Mouse (Mus musculus) bone marrow, adult 2 months (tissue): ENCODE measurements at regions not wholly inside any gene's neighbourhood (a gene's known extent, or its start where the extent isn't known, plus 50 kb on each side); places are given as distances from the start of the nearest gene placed in this dataset.

Experiments
- H3K27ac ChIP-seq: fragments of 200-500 bp; 2 replicates; pipeline ENCODE4 v1.5.1; 2012; ENCODE audit warnings: low read depth, mild to moderate bottlenecking, control low read depth, inconsistent platforms, low read length; ENCODE audit not compliant: control insufficient read depth, poor library complexity, insufficient read depth
- H3K4me1 ChIP-seq: fragments of 200-500 bp; 2 replicates; pipeline ENCODE4 v1.6.1; 2011; ENCODE audit warnings: low read length; ENCODE audit not compliant: control insufficient read depth, insufficient read depth
- H3K4me3 ChIP-seq: fragments of 200-500 bp; replicated peaks from 2 replicates; pipeline ENCODE3; 2011; ENCODE audit warnings: mild to moderate bottlenecking, low read depth, low read length, control low read depth; ENCODE audit not compliant: control insufficient read depth
- CTCF ChIP-seq: fragments of 200-500 bp; IDR thresholded peaks from 2 replicates; pipeline ENCODE4 v1.5.1; 2011; ENCODE audit warnings: low read length, control low read depth; ENCODE audit not compliant: control insufficient read depth, insufficient read depth
- POLR2A ChIP-seq: fragments of 200-500 bp; IDR thresholded peaks from 2 replicates; pipeline ENCODE4 v1.6.1; 2011; ENCODE audit warnings: low read depth, mild to moderate bottlenecking, control low read depth, low read length, borderline replicate concordance; ENCODE audit not compliant: control insufficient read depth
- WGBS: fragments of 180-500 bp; shearing (Covaris S2); methylation state at CpG from one replicate; pipeline ENCODE4 v1.1.7; 2018; 5-methylcytosine and 5-hydroxymethylcytosine counted together

DNA sequence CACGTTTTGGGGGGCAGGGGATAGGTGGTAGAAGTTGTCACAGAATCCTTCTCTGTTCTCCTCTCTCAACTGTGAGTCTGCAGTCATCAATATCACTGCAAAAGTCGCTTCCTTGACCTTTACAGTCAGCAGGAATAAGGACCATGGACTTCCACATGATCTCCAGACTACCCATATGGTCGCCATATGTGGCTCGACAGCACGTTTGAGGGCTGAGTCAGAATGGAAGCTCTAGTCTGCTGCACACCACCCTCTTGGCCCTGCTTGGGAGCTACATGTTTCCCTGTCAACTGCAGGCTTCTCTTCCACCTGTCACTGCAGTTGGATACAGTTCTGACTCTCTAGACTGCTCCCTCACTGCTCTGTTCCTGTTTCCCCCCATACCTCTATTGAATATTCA, 590.6 kb downstream of the Isl1 start:
- Histone ChIP-seq H3K4me1 (no peaks in the 10 kb centered on the region), H3K27ac (no peak overlapping the region), H3K4me3 (no peak overlapping the region)
- WGBS, result 62% methylated on average over 5 of the region's 5 CpGs
- TF ChIP-seq CTCF (no peak), POLR2A (no peak)

DNA sequence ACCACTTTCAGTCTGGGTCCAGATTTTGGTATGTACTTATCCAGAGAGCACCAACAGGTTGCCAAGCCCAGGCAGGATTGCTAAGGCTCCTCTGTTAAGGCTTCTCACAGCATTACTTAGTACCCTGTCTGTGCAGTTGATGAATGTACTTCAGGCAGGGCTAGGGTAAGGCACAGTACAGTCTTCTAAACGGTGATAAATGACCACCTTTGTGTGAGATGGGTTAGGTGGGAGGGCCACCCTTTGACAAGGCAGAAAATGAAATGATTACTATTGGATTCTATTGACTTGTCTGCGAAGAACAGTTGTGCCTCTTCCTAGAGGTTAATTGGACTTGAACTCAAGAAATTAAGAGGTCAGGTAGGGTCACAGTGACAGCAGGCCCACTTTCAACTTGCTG, 594.4 kb upstream of the Itga1 start:
- Histone ChIP-seq H3K27ac (no peak overlapping the region), H3K4me1 (no peaks in the 10 kb centered on the region), H3K4me3 (no peak overlapping the region)
- TF ChIP-seq CTCF, result no peak
- TF ChIP-seq POLR2A, result no peak
- WGBS, result 64% methylated on average over 2 of the region's 2 CpGs

DNA sequence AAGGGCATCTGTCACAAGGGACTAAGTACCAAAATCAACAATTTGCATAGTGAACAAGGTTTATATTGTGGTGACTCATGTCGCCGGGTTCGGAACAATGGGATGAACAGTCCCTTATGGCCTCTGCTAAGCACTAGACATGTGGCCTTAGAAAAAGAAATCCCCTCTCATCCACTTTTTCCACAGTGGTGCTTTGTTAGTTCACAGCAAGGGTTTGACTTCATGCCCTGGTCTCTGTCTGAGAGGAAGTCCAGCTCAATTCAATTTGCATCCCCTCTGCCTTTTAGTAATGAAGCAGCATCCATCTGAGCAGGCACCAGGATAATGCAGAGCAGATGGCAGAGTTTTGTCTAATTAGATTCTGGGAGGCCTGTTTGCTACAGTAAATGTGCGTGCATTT, 585.7 kb upstream of the Itga1 start:
- Histone ChIP-seq H3K4me1 (no peaks in the 10 kb centered on the region), H3K4me3 (no peak overlapping the region), H3K27ac (no peak overlapping the region)
- TF ChIP-seq CTCF, result no peak
- TF ChIP-seq POLR2A, result no peak
- whole genome bisulfite sequencing, result 68% methylated on average over 4 of the region's 4 CpGs

DNA sequence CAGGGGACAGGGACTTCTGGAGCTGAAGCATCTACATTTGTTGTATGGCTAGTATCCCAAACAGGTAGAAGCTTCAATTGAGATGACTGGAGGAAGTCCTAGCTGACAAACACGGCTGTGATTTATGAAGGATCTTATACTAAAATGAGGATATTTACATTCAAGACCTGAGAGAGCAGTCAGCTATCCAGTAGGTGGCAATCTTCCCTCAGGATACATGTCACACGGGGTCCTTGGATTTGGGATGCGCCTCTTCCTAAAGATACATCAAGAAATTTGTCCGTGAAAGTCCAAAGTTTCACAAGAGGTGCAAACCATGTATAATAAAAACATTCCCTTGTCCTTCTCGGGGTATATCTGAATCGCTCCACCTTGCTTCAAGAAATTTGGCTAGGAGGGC, 577.8 kb upstream of the Itga1 start:
- TF ChIP-seq POLR2A (no peak), CTCF (no peak)
- WGBS, result 51% methylated on average over 6 of the region's 6 CpGs
- Histone ChIP-seq H3K4me3 (no peak overlapping the region), H3K4me1 (no peaks in the 10 kb centered on the region), H3K27ac (no peak overlapping the region)

DNA sequence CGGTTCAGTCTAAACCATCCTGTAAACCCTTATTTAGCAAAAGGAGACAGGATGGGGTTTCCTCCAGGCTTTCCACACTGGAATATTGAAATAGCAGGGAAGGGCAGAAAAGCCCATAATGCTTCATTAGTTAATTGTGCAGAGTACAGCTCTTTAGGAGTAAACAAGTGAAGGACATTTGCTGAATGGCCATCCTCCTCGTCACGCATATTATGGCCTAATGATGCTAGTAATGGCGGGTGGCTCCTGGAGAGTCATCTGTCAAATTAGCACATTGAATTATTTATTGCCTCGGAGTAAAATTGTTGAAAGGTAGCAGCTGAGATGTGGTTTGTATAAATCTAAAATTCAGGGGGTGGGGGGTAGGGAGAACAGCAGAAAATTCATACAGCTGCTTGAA, 575.1 kb upstream of the Itga1 start:
- WGBS, result 68% methylated on average over 5 of the region's 5 CpGs
- TF ChIP-seq POLR2A, result no peak
- no peak for TF ChIP-seq CTCF

DNA sequence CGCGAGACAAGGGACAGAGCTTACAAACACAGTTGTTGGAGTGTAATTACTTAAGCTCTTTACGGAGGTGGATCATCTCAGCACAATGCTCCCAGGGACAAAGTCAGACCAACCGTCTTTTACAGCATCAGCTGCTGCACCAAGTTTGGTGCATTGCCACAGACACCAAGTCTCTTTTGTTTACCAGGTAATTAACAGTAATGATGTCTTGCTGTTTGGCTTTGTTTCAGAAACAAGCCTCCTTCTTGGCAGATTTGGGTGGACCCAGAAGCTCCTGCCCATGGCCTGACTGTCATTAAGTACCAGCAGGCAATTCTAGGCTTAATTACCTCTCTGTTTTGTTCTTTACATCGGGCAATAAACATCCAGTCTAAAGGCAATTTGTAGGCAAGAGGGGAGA, 572.0 kb upstream of the Itga1 start:
- WGBS, result 36% methylated on average over 5 of the region's 5 CpGs
- H3K27ac ChIP-seq, result no peak overlapping the region
- H3K4me1 ChIP-seq, result no peaks in the 10 kb centered on the region
- no peak overlapping the region for H3K4me3 ChIP-seq
- TF ChIP-seq CTCF, result no peak
- TF ChIP-seq POLR2A, result no peak

More for the DNA sequence above, 575.1 kb upstream of the Itga1 start:
- no peak overlapping the region for H3K4me3 ChIP-seq
- no peaks in the 10 kb centered on the region for H3K4me1 ChIP-seq
- H3K27ac ChIP-seq, result no peak overlapping the region

DNA sequence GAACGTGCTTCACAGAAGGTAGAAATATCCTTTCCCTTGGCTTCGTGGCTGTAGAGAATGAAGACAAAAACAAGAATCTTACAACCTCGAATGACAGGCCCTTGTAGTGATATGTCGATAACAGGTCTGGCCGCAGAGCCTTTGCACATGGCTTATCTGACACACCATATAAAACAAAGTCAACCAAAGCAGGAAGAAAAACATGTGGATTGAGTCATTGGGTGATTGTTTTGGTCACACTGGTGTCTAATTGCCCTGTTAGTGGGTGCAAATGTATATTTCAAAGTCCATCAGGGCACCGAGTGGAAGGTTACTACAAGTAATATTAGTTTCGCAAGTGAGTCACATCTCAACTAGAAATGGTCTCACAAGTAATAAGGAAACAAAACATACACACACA, 569.9 kb upstream of the Itga1 start:
- H3K27ac ChIP-seq, result no peak overlapping the region
- no peaks in the 10 kb centered on the region for H3K4me1 ChIP-seq
- 55% methylated on average over 7 of the region's 7 CpGs for WGBS
- TF ChIP-seq POLR2A (no peak), CTCF (no peak)
- no peak overlapping the region for H3K4me3 ChIP-seq

DNA sequence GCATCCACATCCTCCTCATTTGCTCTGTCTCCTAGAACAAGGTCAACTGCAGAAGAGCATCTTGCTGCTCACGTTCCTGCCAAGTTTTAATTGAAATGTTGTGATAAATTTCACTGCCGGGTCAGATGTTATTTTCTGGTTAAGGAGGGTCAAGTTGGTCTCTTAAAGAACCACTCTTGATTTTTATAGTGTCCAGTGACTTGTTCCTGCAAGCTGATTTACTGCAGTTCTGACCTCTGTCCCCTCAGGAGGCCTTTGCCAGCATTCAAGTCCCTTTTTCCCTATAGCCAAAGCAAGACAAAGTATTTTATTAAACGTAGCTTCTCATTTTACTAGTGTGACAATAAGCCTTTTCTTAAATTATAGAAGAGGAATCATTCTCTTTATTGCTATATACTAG, 567.8 kb upstream of the Itga1 start:
- H3K4me1 ChIP-seq, result no peaks in the 10 kb centered on the region
- no peak for TF ChIP-seq CTCF
- no peak for TF ChIP-seq POLR2A
- WGBS, result 60% methylated on average over 3 of the region's 3 CpGs

DNA sequence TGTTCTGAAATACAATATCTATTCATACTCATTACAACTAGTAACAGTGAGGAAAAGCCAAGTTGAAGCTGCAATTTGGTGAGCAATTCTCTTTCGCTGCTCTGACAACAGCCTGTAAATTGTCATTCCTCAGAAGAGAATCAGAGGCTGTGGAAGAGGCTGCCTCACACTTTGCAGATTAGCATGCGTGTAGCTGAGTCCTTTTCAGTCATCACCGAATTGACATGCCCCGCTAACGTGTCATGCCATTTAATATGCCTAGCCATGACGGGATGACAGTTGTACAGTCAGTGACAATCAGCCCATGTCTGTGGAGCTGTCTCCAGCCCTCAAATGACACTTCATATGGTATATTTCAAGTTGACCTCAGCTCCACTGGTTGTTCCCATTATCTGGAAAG, 553.4 kb upstream of the Itga1 start:
- Histone ChIP-seq H3K4me3 (no peak overlapping the region), H3K27ac (no peak overlapping the region), H3K4me1 (no peaks in the 10 kb centered on the region)
- WGBS, result 79% methylated on average over 6 of the region's 6 CpGs
- TF ChIP-seq CTCF (no peak), POLR2A (no peak)

More for the DNA sequence above, 567.8 kb upstream of the Itga1 start:
- Histone ChIP-seq H3K4me3 (no peak overlapping the region), H3K27ac (no peak overlapping the region)
